Mouse (Mus musculus) retina, postnatal 7 days (tissue): ENCODE data around the gene Zfp597.
A peak's percentile ranks its signal among the peaks of the same experiment; 100 is the strongest.

Experiments
- DNase-seq: peaks from one replicate; pipeline ENCODE4 v3.0.0-alpha.2; 2012; ENCODE audit warnings: low read depth, low spot score

The Zfp597 gene

GRCm38 (mm10) chr16:3884201-3885064, at the start of gene Zfp597, which contains the start of gene Gm20695:
Zfp597 (minus strand) TSS chr16:3884561.
Gm20695 (plus strand) TSS chr16:3884648.
- peak; percentile 91 for DNase-seq

GRCm38 (mm10) chr16:3934091-3934490, 49.7 kb upstream of the Zfp597 start:
- DNase-seq: no peak

- DNase-seq: no peak
These were observed 49.2 kb upstream of the Zfp597 start for GRCm38 (mm10) chr16:3933536-3933935.

- no peak for DNase-seq
These were observed 44.8 kb upstream of the Zfp597 start for GRCm38 (mm10) chr16:3929151-3929550.

GRCm38 (mm10) chr16:3928582-3928981, 44.2 kb upstream of the Zfp597 start:
- DNase-seq: no peak

GRCm38 (mm10) chr16:3923966-3924365, 39.6 kb upstream of the Zfp597 start:
- DNase-seq: no peak

- no peak for DNase-seq
These were observed 39.2 kb upstream of the Zfp597 start for GRCm38 (mm10) chr16:3923515-3923914.

GRCm38 (mm10) chr16:3920756-3921155, 36.4 kb upstream of the Zfp597 start:
- no peak for DNase-seq

GRCm38 (mm10) chr16:3909118-3909517, 24.8 kb upstream of the Zfp597 start:
- DNase-seq: no peak

GRCm38 (mm10) chr16:3908537-3909111, 24.3 kb upstream of the Zfp597 start, which contains the start of the genes 1700037C18Rik and Cluap1:
1700037C18Rik (minus strand) TSS chr16:3908689.
Cluap1 (plus strand) TSS chr16:3908801.
- DNase-seq: peak; percentile 88

- DNase-seq: no peak
These were observed 23.1 kb upstream of the Zfp597 start for GRCm38 (mm10) chr16:3907471-3907870.

- DNase-seq: no peak
These were observed 12.2 kb upstream of the Zfp597 start for GRCm38 (mm10) chr16:3896553-3896952.

- DNase-seq: no peak
These were observed 11.7 kb upstream of the Zfp597 start for GRCm38 (mm10) chr16:3896046-3896445.

GRCm38 (mm10) chr16:3895173-3895792, 10.9 kb upstream of the Zfp597 start:
- no peak for DNase-seq

- DNase-seq: no peak
These were observed 9.4 kb upstream of the Zfp597 start for GRCm38 (mm10) chr16:3893739-3894138.

- DNase-seq: no peak
These were observed 7.4 kb upstream of the Zfp597 start for GRCm38 (mm10) chr16:3891621-3892295.

- DNase-seq: no peak
These were observed 807 bp upstream of the Zfp597 start for GRCm38 (mm10) chr16:3885065-3885670.

- no peak for DNase-seq
These were observed 8.0 kb downstream of the Zfp597 start for GRCm38 (mm10) chr16:3876346-3876745.

- DNase-seq: peak; percentile 86
These were observed 11.9 kb downstream of the Zfp597 start, which contains the start of gene Naa60 for GRCm38 (mm10) chr16:3872216-3873047. Naa60 (plus strand) TSS chr16:3872375.

- no peak for DNase-seq
These were observed 12.5 kb downstream of the Zfp597 start for GRCm38 (mm10) chr16:3871815-3872214.
